Mouse (Mus musculus) myocyte (in vitro differentiated cells): ENCODE results near the gene Cyfip2. TPM values are rescaled to one million over a fixed set of nuclear protein-coding genes. Genes with fewer than 3 reads are reported as not detected.

Experiments used
- H3K27me3 ChIP-seq: one replicate; pipeline ENCODE4 v1.6.1; 2011; ENCODE audit not compliant: control insufficient read depth, insufficient read depth, insufficient read length
- H3K36me3 ChIP-seq: one replicate; pipeline ENCODE4 v1.6.1; 2011; ENCODE audit not compliant: control insufficient read depth, insufficient read depth
- H3K4me2 ChIP-seq: one replicate; pipeline ENCODE4 v1.6.1; 2011; ENCODE audit warnings: low read depth, control low read depth
- H3K4me3 ChIP-seq: one replicate; pipeline ENCODE4 v1.5.1; 2011; ENCODE audit warnings: mild to moderate bottlenecking, control low read depth, moderate library complexity
- H3K79me2 ChIP-seq: one replicate; pipeline ENCODE4 v1.6.1; 2011; ENCODE audit not compliant: control insufficient read depth, insufficient read depth
- H3ac ChIP-seq: one replicate; pipeline ENCODE4 v1.6.1; 2011; ENCODE audit not compliant: control insufficient read depth, insufficient read length
- CEBPB ChIP-seq: IDR thresholded peaks from 2 replicates; pipeline ENCODE4 v1.6.1; 2011; ENCODE audit warnings: mild to moderate bottlenecking, moderate library complexity; ENCODE audit not compliant: poor library complexity, insufficient read depth, severe bottlenecking
- E2F4 ChIP-seq: IDR thresholded peaks from one replicate; pipeline ENCODE4 v1.6.1; 2011; ENCODE audit warnings: mild to moderate bottlenecking, control low read depth, moderate library complexity; ENCODE audit not compliant: insufficient read depth
- MAX ChIP-seq: IDR thresholded peaks from one replicate; pipeline ENCODE4 v1.6.1; 2011; ENCODE audit warnings: low read depth, mild to moderate bottlenecking, control low read depth
- MYOD1 ChIP-seq, 3 experiments: IDR thresholded peaks; one replicate each; pipeline ENCODE4 v1.6.1; 2011; ENCODE audit warnings: control low read depth in 2 of 3, low read depth in 2 of 3, mild to moderate bottlenecking in 2 of 3, moderate library complexity in 1 of 3; ENCODE audit not compliant: insufficient read length in 2 of 3, control insufficient read depth in 1 of 3
- MYOG ChIP-seq, 3 experiments: IDR thresholded peaks; one replicate each; pipeline ENCODE4 v1.6.1; 2011; ENCODE audit warnings: control low read depth in 2 of 3, low read depth in 2 of 3, mild to moderate bottlenecking in 2 of 3; ENCODE audit not compliant: insufficient read length in 2 of 3, control insufficient read depth in 1 of 3, insufficient read depth in 1 of 3
- POLR2A ChIP-seq: IDR thresholded peaks from one replicate; pipeline ENCODE4 v1.6.1; 2011; ENCODE audit warnings: low read depth, mild to moderate bottlenecking, control low read depth, moderate library complexity; ENCODE audit not compliant: insufficient read length
- POLR2AphosphoS2 ChIP-seq: IDR thresholded peaks from one replicate; pipeline ENCODE4 v1.6.1; 2011; ENCODE audit warnings: low read depth, control low read depth; ENCODE audit not compliant: insufficient read length
- REST ChIP-seq: IDR thresholded peaks from one replicate; pipeline ENCODE4 v1.6.1; 2011; ENCODE audit warnings: mild to moderate bottlenecking, control low read depth, moderate library complexity; ENCODE audit not compliant: insufficient read depth, insufficient read length
- SRF ChIP-seq: IDR thresholded peaks from one replicate; pipeline ENCODE4 v1.6.1; 2011; ENCODE audit warnings: low read depth; ENCODE audit not compliant: control insufficient read depth, insufficient read length
- TCF12 ChIP-seq: IDR thresholded peaks from one replicate; pipeline ENCODE4 v1.6.1; 2011; ENCODE audit warnings: mild to moderate bottlenecking, control low read depth; ENCODE audit not compliant: poor library complexity, insufficient read depth, severe bottlenecking
- TCF3 ChIP-seq: IDR thresholded peaks from one replicate; pipeline ENCODE4 v1.6.1; 2011; ENCODE audit warnings: low read depth, control low read depth; ENCODE audit not compliant: insufficient read length
- USF1 ChIP-seq: IDR thresholded peaks from one replicate; pipeline ENCODE4 v1.6.1; 2011; ENCODE audit warnings: low read depth, mild to moderate bottlenecking, control low read depth, moderate library complexity
- polyA plus RNA-seq: library from polyadenylated mRNA; unstranded; fragments of >200 nt; fragmentation: generic; extraction: Trizol; gene quantifications from one replicate; pipeline ENCODE4 v1.2.1, GENCODE M21; 2012; ENCODE audit warnings: missing spikeins

The Cyfip2 gene
- polyA plus RNA-seq, 1 experiment: 16.9 TPM

DNA sequence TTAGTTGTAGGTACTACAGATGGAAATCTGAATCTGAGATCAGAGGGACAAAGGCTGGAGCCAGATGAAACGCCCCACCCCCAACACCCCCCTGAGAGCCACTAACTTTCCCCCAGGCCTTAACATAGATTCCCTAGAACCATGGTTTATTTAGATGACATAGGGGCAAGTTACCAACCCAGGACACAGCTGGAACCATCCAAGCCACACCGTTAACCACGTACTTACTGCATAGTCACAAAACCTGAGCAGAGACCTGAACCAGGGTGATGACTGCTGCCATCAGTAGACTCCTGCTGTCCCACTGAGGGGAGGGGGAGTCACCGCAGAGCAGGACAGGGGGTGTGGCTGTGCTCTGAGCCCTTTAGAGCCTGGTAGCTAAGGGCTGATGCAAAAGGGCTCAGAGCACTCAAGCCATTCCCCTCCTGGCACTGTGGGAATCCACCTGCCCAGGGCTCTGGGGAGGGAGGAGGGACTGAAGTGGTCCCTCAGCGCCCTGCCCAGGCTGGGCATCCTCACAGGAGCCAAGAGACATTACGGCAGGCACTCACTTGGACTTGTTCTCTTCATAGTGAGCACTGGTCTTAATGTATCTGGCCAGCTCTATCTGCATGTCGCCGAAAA lies 40.5 kb downstream of the Cyfip2 start:
- no peak overlapping the region for H3ac ChIP-seq
- H3K36me3 ChIP-seq: no peaks in the 10 kb centered on the region
- H3K27me3 ChIP-seq: no peaks in the 10 kb centered on the region
- H3K4me3 ChIP-seq: no peak overlapping the region
- TF ChIP-seq POLR2AphosphoS2 (no peak), MAX (no peak), CEBPB (no peak), POLR2A (no peak), TCF12 (no peak), USF1 (no peak), MYOD1 (IDR thresholded peaks at IDR 0.05; ENCODE audit: control insufficient read depth in 1 of 3, insufficient read length in 2 of 3, low read depth in 2 of 3) (no peak), SRF (no peak), REST (no peak), MYOG (IDR thresholded peaks at IDR 0.05; ENCODE audit: control insufficient read depth in 1 of 3, insufficient read depth in 1 of 3, insufficient read length in 2 of 3, low read depth in 2 of 3) (no peak)
- H3K79me2 ChIP-seq: no peaks in the 10 kb centered on the region
- H3K4me2 ChIP-seq: no peak overlapping the region

DNA sequence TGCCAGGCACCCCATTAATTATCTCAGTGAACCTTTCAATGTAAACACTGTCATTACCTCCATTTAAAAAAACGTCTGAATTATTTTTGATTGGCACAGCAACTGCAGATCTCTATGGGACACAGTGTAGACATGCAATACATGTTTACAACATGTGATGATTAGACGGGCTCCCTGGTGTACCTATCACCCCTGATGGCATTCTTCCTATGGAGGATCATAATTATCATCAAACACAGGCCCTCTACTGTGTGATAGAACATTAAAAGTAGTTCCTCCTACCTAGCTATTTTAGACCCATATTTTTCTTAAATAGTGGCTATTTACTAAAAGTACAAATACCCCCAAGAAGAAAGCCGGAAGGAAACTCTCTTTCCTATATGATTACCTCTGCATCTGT lies 42.8 kb downstream of the Cyfip2 start:
- H3K36me3 ChIP-seq: no peaks in the 10 kb centered on the region
- H3K4me3 ChIP-seq: no peak overlapping the region
- TF ChIP-seq SRF: no peak
- no peak for TF ChIP-seq MYOD1 (IDR thresholded peaks at IDR 0.05; ENCODE audit: control insufficient read depth in 1 of 3, insufficient read length in 2 of 3, low read depth in 2 of 3)
- no peak for TF ChIP-seq E2F4
- TF ChIP-seq POLR2A: no peak
- no peak for TF ChIP-seq USF1
- H3K27me3 ChIP-seq: no peaks in the 10 kb centered on the region
- no peak overlapping the region for H3K4me2 ChIP-seq
- H3K79me2 ChIP-seq: no peaks in the 10 kb centered on the region
- H3ac ChIP-seq: no peak overlapping the region

DNA sequence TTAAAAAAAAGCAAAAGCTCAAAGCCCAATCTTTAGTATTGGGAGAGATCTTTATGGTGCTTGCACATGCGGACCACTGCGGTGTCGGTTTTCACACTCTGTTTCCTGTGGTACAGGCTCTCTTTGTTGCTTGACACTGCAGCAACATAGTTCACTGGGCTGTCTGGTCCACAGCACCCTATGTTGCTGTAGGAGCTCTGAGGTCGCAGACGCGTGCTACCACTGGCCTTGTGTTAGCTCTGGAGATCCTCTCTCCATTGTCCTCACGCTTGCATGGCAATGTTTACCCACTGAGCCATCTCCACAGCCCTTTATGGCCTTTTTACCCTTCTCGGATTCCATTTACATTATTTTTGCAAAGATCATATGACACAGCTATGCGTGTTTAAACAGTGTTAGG lies 43.3 kb downstream of the Cyfip2 start:
- Histone ChIP-seq H3K27me3 (no peaks in the 10 kb centered on the region), H3K79me2 (no peaks in the 10 kb centered on the region), H3ac (no peak overlapping the region), H3K4me3 (no peak overlapping the region), H3K4me2 (no peak overlapping the region), H3K36me3 (no peaks in the 10 kb centered on the region)
- TF ChIP-seq MAX: no peak
- TF ChIP-seq POLR2A: no peak
- TF ChIP-seq SRF: no peak
- no peak for TF ChIP-seq E2F4
- no peak for TF ChIP-seq MYOD1 (IDR thresholded peaks at IDR 0.05; ENCODE audit: control insufficient read depth in 1 of 3, insufficient read length in 2 of 3, low read depth in 2 of 3)
- no peak for TF ChIP-seq POLR2AphosphoS2
- no peak for TF ChIP-seq MYOG (IDR thresholded peaks at IDR 0.05; ENCODE audit: control insufficient read depth in 1 of 3, insufficient read depth in 1 of 3, insufficient read length in 2 of 3, low read depth in 2 of 3)
- TF ChIP-seq TCF12: no peak
- no peak for TF ChIP-seq REST
- TF ChIP-seq CEBPB: no peak

DNA sequence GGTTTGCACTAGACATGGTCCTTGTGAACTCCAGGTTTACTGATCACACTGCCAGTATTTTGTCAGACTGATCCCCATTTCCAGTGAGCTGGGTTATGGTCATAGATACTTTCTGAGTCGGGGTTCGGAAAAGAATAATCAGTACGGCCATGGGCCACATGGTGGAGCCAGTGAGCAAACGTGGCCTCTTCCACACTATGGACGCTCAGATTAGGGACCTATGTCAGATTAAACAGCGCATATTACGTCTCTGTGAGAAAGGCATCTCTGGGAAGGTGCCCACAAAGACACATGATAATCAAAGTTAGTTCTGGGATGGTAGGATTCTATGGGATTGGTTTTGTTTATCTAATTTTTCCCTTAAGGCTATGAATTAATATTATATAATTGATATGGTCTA lies 43.7 kb downstream of the Cyfip2 start:
- no peaks in the 10 kb centered on the region for H3K79me2 ChIP-seq
- no peak overlapping the region for H3K4me3 ChIP-seq
- H3ac ChIP-seq: no peak overlapping the region
- no peak overlapping the region for H3K4me2 ChIP-seq
- TF ChIP-seq USF1 (no peak), POLR2AphosphoS2 (no peak), E2F4 (no peak), MAX (no peak), CEBPB (no peak), TCF3 (no peak), MYOD1 (IDR thresholded peaks at IDR 0.05; ENCODE audit: control insufficient read depth in 1 of 3, insufficient read length in 2 of 3, low read depth in 2 of 3) (no peak)
- no peaks in the 10 kb centered on the region for H3K36me3 ChIP-seq
- no peaks in the 10 kb centered on the region for H3K27me3 ChIP-seq

DNA sequence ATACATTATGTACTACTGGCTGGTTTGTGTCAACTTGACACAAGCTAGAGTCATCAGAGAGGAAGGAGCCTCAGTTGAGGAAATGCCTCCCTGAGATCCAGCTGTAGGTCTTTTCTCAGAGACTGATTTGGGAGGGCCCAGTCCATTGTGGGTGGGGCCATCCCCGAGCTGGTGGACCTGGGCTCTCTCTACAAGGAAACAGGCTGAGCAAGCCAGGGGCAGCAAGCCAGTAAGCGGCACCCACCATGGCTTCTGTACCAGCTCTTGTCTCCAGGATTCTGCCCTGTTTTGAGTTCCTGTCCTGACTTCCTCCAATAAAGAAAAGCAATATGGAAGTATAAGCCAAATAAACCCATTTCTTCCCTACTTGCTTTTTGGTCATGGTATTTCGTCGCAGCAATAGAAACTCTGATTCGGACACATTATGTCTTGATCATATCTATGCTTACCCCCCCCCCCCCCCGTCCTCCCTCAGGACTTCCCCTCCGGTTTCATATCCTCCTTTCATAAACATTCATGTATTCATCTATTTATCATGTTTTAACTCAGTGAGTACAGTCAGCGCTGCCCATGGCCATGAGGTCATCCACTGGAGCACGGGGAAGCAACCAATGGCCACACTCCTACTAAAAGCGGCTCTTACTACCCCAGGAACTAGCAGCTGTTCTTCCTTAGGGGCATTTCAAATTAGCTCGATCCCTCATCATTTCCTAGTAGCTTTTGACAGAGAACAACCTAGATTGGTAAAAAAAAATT lies 47.5 kb downstream of the Cyfip2 start:
- H3K36me3 ChIP-seq: no peaks in the 10 kb centered on the region
- H3K27me3 ChIP-seq: no peaks in the 10 kb centered on the region
- no peaks in the 10 kb centered on the region for H3K79me2 ChIP-seq
- no peak overlapping the region for H3K4me2 ChIP-seq
- no peak for TF ChIP-seq TCF3
- TF ChIP-seq MAX: no peak
- TF ChIP-seq CEBPB: no peak
- TF ChIP-seq MYOG (IDR thresholded peaks at IDR 0.05; ENCODE audit: control insufficient read depth in 1 of 3, insufficient read depth in 1 of 3, insufficient read length in 2 of 3, low read depth in 2 of 3): no peak
- TF ChIP-seq E2F4: no peak
- no peak for TF ChIP-seq USF1
- no peak for TF ChIP-seq REST
- no peak for TF ChIP-seq POLR2A
- TF ChIP-seq POLR2AphosphoS2: no peak
- TF ChIP-seq TCF12: no peak
- no peak for TF ChIP-seq MYOD1 (IDR thresholded peaks at IDR 0.05; ENCODE audit: control insufficient read depth in 1 of 3, insufficient read length in 2 of 3, low read depth in 2 of 3)
- no peak for TF ChIP-seq SRF
- no peak overlapping the region for H3ac ChIP-seq
- no peak overlapping the region for H3K4me3 ChIP-seq
